In the genomic region with DNA sequence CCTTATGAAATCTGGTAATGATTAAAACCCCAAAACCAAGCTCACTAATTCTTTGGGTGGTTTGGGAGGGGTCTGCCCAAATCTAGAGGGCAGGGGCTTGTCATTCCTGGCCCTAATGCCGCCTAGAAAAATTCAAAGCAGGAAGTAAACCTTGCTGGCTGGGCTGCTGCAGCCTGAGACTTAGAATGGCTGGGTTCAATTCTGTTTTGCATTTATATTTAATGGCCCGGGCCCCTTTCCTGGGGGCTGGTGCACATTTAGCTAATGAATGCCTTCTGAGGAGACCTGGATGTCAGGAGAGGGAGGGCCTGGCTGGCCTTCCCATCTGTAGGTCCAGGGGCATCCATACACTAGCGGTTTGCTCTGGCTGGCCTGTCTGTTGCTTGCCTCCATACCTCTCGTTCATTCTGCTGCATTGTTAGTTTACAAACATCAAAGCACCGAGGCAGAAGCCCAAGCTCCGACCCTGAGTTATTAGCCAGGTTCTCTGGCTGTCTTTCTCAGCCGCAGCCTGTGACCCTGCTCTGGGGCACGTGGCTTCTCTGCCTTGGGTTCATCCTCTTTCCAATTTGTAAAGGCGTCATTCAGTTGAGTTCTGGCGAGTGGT, we compare ENCODE assay signal across 17 mouse cellular contexts.
DNase-seq lines count a peak whose midpoint lies in the region; ATAC-seq lines count a peak whose summit lies in the region.
"Had no signal": no experiment of that assay in that cellular context is flagged by ENCODE, and none has a peak within 500 bp of the region (broad histone marks: within the 10 kb centered on the region; RNA-seq: fewer than 3 reads in every experiment).

No protein-coding gene starts in this region.

- no peaks in the 10 kb centered on the region for H3K27me3 ChIP-seq in kidney, embryonic 15.5 days
- H3K27me3 ChIP-seq in hindbrain, embryonic 11.5 days (ENCODE audit: control insufficient read depth, insufficient read depth, low read length), result no peaks in the 10 kb centered on the region
- H3K27me3 ChIP-seq in neural tube, embryonic 15.5 days (replicated peaks), result no peaks in the 10 kb centered on the region
- H3K27me3 ChIP-seq: liver, embryonic 15.5 days; stomach, embryonic 15.5 days had no signal

- intact Hi-C loops in heart, postnatal 14 days (cut with DNase I), result no loop called here

- no peaks in the 10 kb centered on the region for H3K36me3 ChIP-seq in kidney, embryonic 15.5 days
- no peaks in the 10 kb centered on the region for H3K36me3 ChIP-seq in hindbrain, embryonic 11.5 days (ENCODE audit: control insufficient read depth, insufficient read depth, low read length)
- no peaks in the 10 kb centered on the region for H3K36me3 ChIP-seq in neural tube, embryonic 15.5 days
- H3K36me3 ChIP-seq: liver, embryonic 15.5 days; stomach, embryonic 15.5 days had no signal

- 15% methylated on average over 10 of the region's 10 CpGs for WGBS in kidney, embryonic 15.5 days
- WGBS in hindbrain, embryonic 11.5 days, result 42% methylated on average over 10 of the region's 10 CpGs
- WGBS in neural tube, embryonic 15.5 days, result 20% methylated on average over 10 of the region's 10 CpGs

- H3K4me1 ChIP-seq in kidney, embryonic 15.5 days, result peaks cover 48% of the 10 kb centered on the region
- H3K4me1 ChIP-seq in hindbrain, embryonic 11.5 days (replicated peaks; ENCODE audit: control insufficient read depth, insufficient read depth, low read length), result no peaks in the 10 kb centered on the region; the same call in 1 of the 2 replicates
- peaks cover 39% of the 10 kb centered on the region for H3K4me1 ChIP-seq in neural tube, embryonic 15.5 days
- H3K4me1 ChIP-seq: liver, embryonic 15.5 days had no signal

- H3K27ac ChIP-seq in kidney, embryonic 15.5 days, result 0 out of 2 replicates have a peak overlapping the region, but pooled peaks have one; percentile 0
- H3K27ac ChIP-seq in hindbrain, embryonic 11.5 days (ENCODE audit: low read depth, low read length), result peak overlapping the region; percentile 19; the same call in 1 of the 2 replicates
- peak overlapping the region; percentile 39; the same call in 1 of the 2 replicates for H3K27ac ChIP-seq in neural tube, embryonic 15.5 days (replicated peaks)
- H3K27ac ChIP-seq: kidney, postnatal 0 days; liver, embryonic 15.5 days; macrophage; stomach, embryonic 15.5 days had no signal

- no peak for DNase-seq in kidney, postnatal 10 days
- no peak for DNase-seq in hindbrain, embryonic 11.5 days (ENCODE audit: low spot score)
- peak; percentile 15 for DNase-seq in mesoderm, embryonic 11.5 days (ENCODE audit: low read depth, low spot score)
- DNase-seq in left cerebral cortex, adult 18-20 months (ENCODE audit: low spot score in 2 of 2), result no peak
- no peak for DNase-seq in heart, postnatal 14 days
- DNase-seq in gastrocnemius, postnatal 10 days, result no peak
- DNase-seq: cerebellum, postnatal 14 days; heart, adult 18-20 months; heart, postnatal 36 days; layer of hippocampus, postnatal 36 days; right cerebral cortex, postnatal 25 days had no signal

- H3K4me3 ChIP-seq in kidney, embryonic 15.5 days (replicated peaks), result no peak overlapping the region
- H3K4me3 ChIP-seq in hindbrain, embryonic 11.5 days (ENCODE audit: low read depth, low read length), result no peak overlapping the region
- H3K4me3 ChIP-seq in neural tube, embryonic 15.5 days (replicated peaks), result no peak overlapping the region
- H3K4me3 ChIP-seq: liver, embryonic 15.5 days; stomach, embryonic 15.5 days had no signal

- H3K4me2 ChIP-seq in kidney, embryonic 15.5 days, result no peak overlapping the region
- no peak overlapping the region for H3K4me2 ChIP-seq in hindbrain, embryonic 11.5 days (replicated peaks; ENCODE audit: low read depth, low read length)
- H3K4me2 ChIP-seq in neural tube, embryonic 15.5 days, result 0 out of 2 replicates have a peak overlapping the region, but pooled peaks have one; percentile 6
- H3K4me2 ChIP-seq: liver, embryonic 15.5 days; stomach, embryonic 15.5 days had no signal

- H3K9me3 ChIP-seq in kidney, embryonic 15.5 days (replicated peaks), result no peaks in the 10 kb centered on the region
- H3K9me3 ChIP-seq in hindbrain, embryonic 11.5 days (ENCODE audit: control insufficient read depth, low read length), result no peaks in the 10 kb centered on the region
- no peaks in the 10 kb centered on the region for H3K9me3 ChIP-seq in neural tube, embryonic 15.5 days (replicated peaks)
- H3K9me3 ChIP-seq: liver, embryonic 15.5 days; stomach, embryonic 15.5 days had no signal

- no peak overlapping the region for H3K9ac ChIP-seq in kidney, embryonic 15.5 days
- no peak overlapping the region for H3K9ac ChIP-seq in hindbrain, embryonic 11.5 days (ENCODE audit: low read depth, low read length)
- no peak overlapping the region for H3K9ac ChIP-seq in neural tube, embryonic 15.5 days (replicated peaks)
- H3K9ac ChIP-seq: liver, embryonic 15.5 days; stomach, embryonic 15.5 days had no signal

- 0 out of 2 replicates have a peak, but pooled peaks have one; percentile 20 for ATAC-seq in kidney, embryonic 15.5 days (replicated peaks; ENCODE audit: low FRiP score)
- ATAC-seq in hindbrain, embryonic 11.5 days (ENCODE audit: low FRiP score), result no peak
- ATAC-seq in neural tube, embryonic 15.5 days (ENCODE audit: low FRiP score), result peak; percentile 32
